Mouse (Mus musculus): Measurements from ENCODE around the gene Kcnj12. TPM values are rescaled to one million over a fixed set of nuclear protein-coding genes. Genes with fewer than 3 reads are reported as not detected.

Gene Kcnj12
- not detected in 2 replicates for total RNA-seq (2023)

DNA sequence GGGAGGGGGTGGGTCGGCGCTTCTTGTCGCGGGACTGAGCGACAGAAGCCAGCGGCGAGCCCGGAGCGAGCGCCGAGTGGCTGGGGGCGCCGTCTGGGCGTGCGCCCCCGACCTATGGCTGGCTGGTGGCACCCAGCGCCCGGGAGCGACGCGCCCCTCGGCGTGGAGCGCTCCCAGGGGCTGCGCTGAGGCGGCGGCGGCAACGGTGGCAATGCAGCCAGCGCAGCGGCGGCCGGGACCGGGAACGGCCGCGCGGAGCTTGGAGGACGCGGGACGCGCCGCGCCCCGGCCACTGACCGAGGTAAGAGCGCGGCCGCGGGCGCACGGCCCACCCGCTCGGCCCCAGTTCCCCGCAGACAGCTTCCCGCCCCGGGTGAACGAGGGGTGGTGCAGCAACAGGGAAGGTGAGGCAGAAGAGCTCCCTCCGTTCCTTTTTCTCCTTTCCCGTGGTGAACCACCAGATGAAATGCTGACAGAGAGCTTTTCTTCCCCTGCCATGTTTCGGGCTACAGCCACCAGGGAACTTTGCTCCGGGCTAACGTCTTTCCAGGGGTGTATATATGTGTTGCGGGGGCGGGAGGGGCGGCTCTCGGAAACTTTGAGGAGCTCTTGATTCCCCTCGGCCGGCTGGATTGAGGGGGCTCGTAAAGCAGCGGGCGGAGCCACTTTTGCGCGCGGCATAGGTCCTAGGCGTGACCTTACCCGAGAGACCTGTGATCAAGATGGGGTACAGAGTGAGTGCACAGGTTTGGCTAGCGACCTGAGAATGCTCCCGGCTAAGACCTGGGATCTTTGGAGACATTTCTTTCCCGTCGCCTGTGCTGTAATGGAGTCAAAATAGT is at the start of gene Kcnj12:
Kcnj12 (plus strand) TSS at position 15 of the 842 bp plus-strand sequence.

Other genes with a start within 250 kb of the Kcnj12 start
- gene Top3a, start 245.2 kb upstream of the Kcnj12 start, total RNA-seq (2023) = 8.7 and 13.8 TPM in 2 replicates
- gene Smcr8, start 245.0 kb upstream of the Kcnj12 start, total RNA-seq (2023) = 47.2 and 65.6 TPM in 2 replicates
- gene Shmt1, start 210.8 kb upstream of the Kcnj12 start, total RNA-seq (2023) = 8.4 and 10.0 TPM in 2 replicates
- gene Dhrs7b, start 191.9 kb upstream of the Kcnj12 start, total RNA-seq (2023) = 4.8 and 5.3 TPM in 2 replicates
- 14.6 and 16.7 TPM in 2 replicates for gene Tmem11, start 143.3 kb upstream of the Kcnj12 start, total RNA-seq (2023)
- 6.0 and 7.4 TPM in 2 replicates for gene Natd1, start 107.8 kb upstream of the Kcnj12 start, total RNA-seq (2023)
- 135 and 174 TPM in 2 replicates for gene Map2k3, start 90.5 kb upstream of the Kcnj12 start, total RNA-seq (2023)
- gene Tnfrsf13b, start 104.2 kb downstream of the Kcnj12 start, total RNA-seq (2023) = 18.0 and 19.6 TPM in 2 replicates
- gene Usp22, start 152.5 kb downstream of the Kcnj12 start, total RNA-seq (2023) = 70.4 and 83.2 TPM in 2 replicates
- not detected in 2 replicates for gene Aldh3a1, start 185.0 kb downstream of the Kcnj12 start, total RNA-seq (2023)
- gene Aldh3a2, start 244.9 kb downstream of the Kcnj12 start, total RNA-seq (2023) = 72.6 and 108 TPM in 2 replicates